In the genomic region with DNA sequence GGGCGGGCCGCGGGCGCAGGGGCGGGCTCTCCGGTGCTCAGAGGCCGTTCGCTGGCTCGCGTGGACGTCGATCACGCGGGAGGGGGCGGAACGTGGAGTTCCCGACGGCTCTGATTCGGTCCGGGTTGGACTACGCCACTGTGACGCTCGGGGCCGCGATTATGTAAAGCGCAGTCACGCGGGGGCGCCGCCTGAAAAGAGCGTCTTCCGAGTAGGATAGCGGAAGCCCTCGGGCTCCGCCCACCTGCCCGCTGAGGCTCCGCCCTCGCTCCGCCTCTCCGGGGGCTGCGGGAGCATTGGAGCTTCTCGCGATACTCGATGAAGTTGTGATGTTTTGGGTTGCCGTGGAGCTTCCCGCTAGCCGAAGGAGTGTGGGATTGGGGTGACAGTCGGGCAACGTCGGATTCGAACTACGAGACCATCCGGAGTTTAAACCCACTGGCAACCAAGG, we compare ENCODE assay signal across 8 mouse cellular contexts. TPM values are rescaled to one million over a fixed set of nuclear protein-coding genes. Genes with fewer than 3 reads are reported as not detected.
A peak's percentile ranks its signal among the peaks of the same experiment; 100 is the strongest.
DNase-seq lines count a peak whose midpoint lies in the region; ATAC-seq and TF ChIP-seq lines count a peak whose summit lies in the region.

A gene (minus strand): TSS at position 1 of the 451 bp plus-strand sequence.

- peak within 1 kb of the TSS; percentile 94 for H3K4me3 ChIP-seq in gastrocnemius, adult 2 months
- peak within 1 kb of the TSS; percentile 97 for H3K4me3 ChIP-seq in hindbrain, postnatal 0 days (ENCODE audit: low read length)
- H3K4me3 ChIP-seq in left cerebral cortex, adult 2 months, result peak within 1 kb of the TSS; percentile 92

- under 1% methylated on average over 48 of the region's 53 CpGs for WGBS in hindbrain, postnatal 0 days

- peak; percentile 98 for ATAC-seq in common myeloid progenitor, adult 5-6 weeks (replicated peaks; ENCODE audit: low read depth, poor library complexity, severe bottlenecking)
- ATAC-seq in hindbrain, postnatal 0 days, result peak; percentile 99
- ATAC-seq in megakaryocyte, adult 5-6 weeks (ENCODE audit: poor library complexity, severe bottlenecking), result peak; percentile 96

- peak; percentile 100 for DNase-seq in ZHBTc4 (ENCODE audit: low read depth, low spot score)
- peak; percentile 100 for DNase-seq in gastrocnemius, adult 2 months
- peak; percentile 100 for DNase-seq in hindbrain, postnatal 0 days (ENCODE audit: low spot score)
- DNase-seq in left cerebral cortex, adult 2 months (ENCODE audit: extremely low spot score in 1 of 2, low spot score in 2 of 2), result peak; percentile 100
- DNase-seq in right cerebral cortex, adult 2 months (ENCODE audit: low spot score in 2 of 2), result peak; percentile 100
- peak; percentile 100 for DNase-seq in urinary bladder, postnatal 14 days (ENCODE audit: low spot score)

- no peak for TF ChIP-seq CTCF in gastrocnemius, adult 2 months (IDR thresholded peaks at IDR 0.05)
- TF ChIP-seq CTCF in hindbrain, postnatal 0 days (IDR thresholded peaks at IDR 0.05; ENCODE audit: low read depth), result peak; percentile 24
- no peak for TF ChIP-seq CTCF in left cerebral cortex, adult 2 months (IDR thresholded peaks at IDR 0.05)

- H3K4me2 ChIP-seq in hindbrain, postnatal 0 days (ENCODE audit: low read depth, low read length), result peak within 1 kb of the TSS; percentile 68

- peaks cover 5% of the 10 kb centered on the region; the same call in 1 of the 2 replicates for H3K4me1 ChIP-seq in hindbrain, postnatal 0 days (ENCODE audit: insufficient read depth, low read length)

- intact Hi-C loops in gastrocnemius, adult 2 months (cut with DNase I), result loop anchor here (5.0 to 10.0 kb wide), 3 partner anchors 40 to 378 kb away; a partner anchor contains a TSS
- intact Hi-C loops in left cerebral cortex, adult 2 months (cut with DNase I), result loop anchor here (2.0 to 10.0 kb wide), 4 partner anchors 38 to 388 kb away; a partner anchor contains a TSS

- no peaks in the 10 kb centered on the region for H3K9me3 ChIP-seq in hindbrain, postnatal 0 days (ENCODE audit: low read length)

- H3K9ac ChIP-seq in hindbrain, postnatal 0 days (replicated peaks; ENCODE audit: low read length), result peak within 1 kb of the TSS; percentile 91

- H3K27ac ChIP-seq in gastrocnemius, adult 2 months, result peak within 1 kb of the TSS; percentile 100
- H3K27ac ChIP-seq in hindbrain, postnatal 0 days, result peak within 1 kb of the TSS; percentile 88
- peak within 1 kb of the TSS; percentile 99 for H3K27ac ChIP-seq in left cerebral cortex, adult 2 months

- H3K36me3 ChIP-seq in hindbrain, postnatal 0 days (ENCODE audit: insufficient read depth, low read length), result 0 out of 2 replicates have a peak, but pooled peaks cover 6% of the 10 kb centered on the region

- no peaks in the 10 kb centered on the region for H3K27me3 ChIP-seq in hindbrain, postnatal 0 days (ENCODE audit: insufficient read depth, low read length)

RNA-seq across cellular contexts. Expression of the gene that starts here (rescaled TPM):
- 25.2 and 33.5 TPM in 2 replicates for total RNA-seq in common myeloid progenitor, adult 5-6 weeks (2017)
- total RNA-seq in gastrocnemius, adult 2 months (2021), result 10 to 100 TPM; 23.5 to 29.9 TPM
- 17.3 and 18.4 TPM in 2 replicates for total RNA-seq in hindbrain, postnatal 0 days (2014; rRNA removed)
- 28.3 and 34.5 TPM in 2 replicates for polyA plus RNA-seq in hindbrain, postnatal 0 days (2015; fragmentation: Nextera tagmentation; extraction: Ambion mirVana)
- total RNA-seq in left cerebral cortex, adult 2 months (2021), result 10 to 100 TPM; 47.6 to 49.9 TPM
- 21.2 and 21.5 TPM in 2 replicates for total RNA-seq in megakaryocyte, adult 5-6 weeks (2015)
- 43.2 and 66.3 TPM in 2 replicates for total RNA-seq in megakaryocyte, adult 5-6 weeks (2017)

Comparison
In these comparisons a context has a peak if more than half of its experiments do, and no peak if none do; other contexts are left out.
1. Peak in every context shown above with its lines: DNase-seq, ATAC-seq, H3K4me3 ChIP-seq and H3K27ac ChIP-seq.